Mouse (Mus musculus) G1E (cell line): ENCODE measurements around the gene Tgm7.

Source experiments
- CTCF ChIP-seq: IDR thresholded peaks from 2 replicates; pipeline ENCODE4 v1.5.1; 2012; ENCODE audit warnings: low read depth, low read length, inconsistent platforms, mixed read lengths
- GATA1 ChIP-seq: IDR thresholded peaks from 2 replicates; pipeline ENCODE4 v1.6.1; 2012; ENCODE audit warnings: borderline replicate concordance, low read length, inconsistent platforms, mixed read lengths
- POLR2AphosphoS5 ChIP-seq: IDR thresholded peaks from 2 replicates; pipeline ENCODE4 v1.6.1; 2012; ENCODE audit warnings: low read depth, low read length, inconsistent platforms; ENCODE audit not compliant: insufficient replicate concordance
- TAL1 ChIP-seq: conservative IDR thresholded peaks from 2 replicates; pipeline ENCODE4 v1.6.1; 2012; ENCODE audit warnings: low read depth, low read length, inconsistent platforms, mixed read lengths

DNA sequence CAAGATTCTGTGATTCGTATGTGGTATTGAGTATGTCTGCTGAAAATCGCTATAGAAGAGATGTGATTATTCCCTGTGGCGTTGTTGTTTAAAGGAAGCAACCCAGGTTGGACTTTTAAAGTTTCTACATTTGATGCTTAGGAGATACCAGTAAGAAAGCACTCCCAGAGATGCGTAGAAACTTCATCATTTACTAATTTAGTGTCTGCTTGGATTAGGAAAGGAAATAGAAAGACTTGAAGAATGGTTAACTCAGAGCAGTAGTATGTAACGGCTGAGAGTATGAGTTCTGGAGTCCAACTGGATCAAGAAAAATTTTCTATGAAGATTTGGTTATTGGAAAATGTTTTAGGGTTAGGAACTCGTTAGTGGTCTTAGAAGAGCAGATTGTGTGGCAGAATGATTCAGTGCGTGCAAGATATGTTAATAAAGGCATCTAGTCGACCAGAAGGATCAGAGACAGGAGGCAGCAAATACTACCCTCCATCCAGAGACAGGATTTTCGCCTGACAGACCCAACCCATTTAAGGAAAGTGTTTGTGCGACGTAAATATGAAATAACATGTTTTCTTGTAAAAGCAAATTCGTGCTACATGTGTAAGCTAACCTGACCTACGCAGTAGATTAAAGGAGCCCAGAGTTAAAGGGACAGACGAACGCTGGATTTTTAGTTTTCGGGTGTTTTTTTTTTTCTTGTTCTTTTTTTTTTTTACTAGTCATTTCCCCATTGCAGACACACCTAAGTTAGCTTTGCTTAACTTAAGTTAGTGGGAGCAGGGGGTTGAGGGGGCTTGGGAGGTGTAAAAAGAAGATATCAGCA lies 31.8 kb upstream of the Tgm7 start:
- TF ChIP-seq CTCF (no peak), GATA1 (no peak), TAL1 (no peak), POLR2AphosphoS5 (no peak)
